Mouse (Mus musculus): ENCODE results near the gene Crbn. TPM values are rescaled to one million over a fixed set of nuclear protein-coding genes. Genes with fewer than 3 reads are reported as not detected.

The Crbn gene
- 78.3 TPM for total RNA-seq (2023)

GRCm38 (mm10) chr6:106799333-106800226, at the start of gene Crbn:
Gene Crbn, minus strand, starts transcription at chr6:106800077.

GRCm38 (mm10) chr6:106768640-106769289, 31.1 kb downstream of the Crbn start, which contains the start of gene Trnt1:
Gene Trnt1, plus strand, starts transcription at chr6:106769120.

GRCm38 (mm10) chr6:106748887-106749388, 50.9 kb downstream of the Crbn start, which contains the start of gene Il5ra:
Gene Il5ra, minus strand, starts transcription at chr6:106749037.

Other genes starting within 250 kb of the Crbn start
- gene Il5ra, start 51.0 kb downstream of the Crbn start, total RNA-seq (2023): 3.2 TPM
- 82.3 TPM for gene Trnt1, start 31.0 kb downstream of the Crbn start, total RNA-seq (2023)